Mouse (Mus musculus): ENCODE results near the gene Cnnm2. TPM values are rescaled to one million over a fixed set of nuclear protein-coding genes. Genes with fewer than 3 reads are reported as not detected.
A peak's percentile ranks its signal among the peaks of the same experiment; 100 is the strongest.

Cnnm2 gene
- total and polyA plus RNA-seq, 3 experiments = 4.0 to 10.7 TPM; not detected in 1

DNA sequence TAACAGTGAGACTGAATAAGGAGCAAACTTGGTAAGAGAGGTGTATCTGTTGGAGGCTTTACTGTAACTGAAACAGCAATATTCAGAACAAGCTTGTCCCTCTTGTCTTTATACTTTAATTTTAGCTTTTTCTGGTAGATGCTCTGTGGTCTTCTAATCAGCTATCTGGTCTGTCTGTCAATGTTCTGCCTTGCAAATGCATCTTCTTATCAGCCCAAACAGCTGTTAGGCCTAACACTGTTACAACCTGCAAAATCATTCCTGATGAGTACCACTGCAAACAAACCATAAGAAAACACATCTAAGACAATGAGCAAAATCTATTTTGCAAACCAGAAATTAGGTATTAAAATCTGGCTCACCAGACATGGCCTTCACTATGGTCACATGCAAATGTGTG, 144.0 kb downstream of the Cnnm2 start (continued):
- TF ChIP-seq NELFE (IDR thresholded peaks at IDR 0.05; ENCODE audit: low read depth, low read length) = no peak

DNA sequence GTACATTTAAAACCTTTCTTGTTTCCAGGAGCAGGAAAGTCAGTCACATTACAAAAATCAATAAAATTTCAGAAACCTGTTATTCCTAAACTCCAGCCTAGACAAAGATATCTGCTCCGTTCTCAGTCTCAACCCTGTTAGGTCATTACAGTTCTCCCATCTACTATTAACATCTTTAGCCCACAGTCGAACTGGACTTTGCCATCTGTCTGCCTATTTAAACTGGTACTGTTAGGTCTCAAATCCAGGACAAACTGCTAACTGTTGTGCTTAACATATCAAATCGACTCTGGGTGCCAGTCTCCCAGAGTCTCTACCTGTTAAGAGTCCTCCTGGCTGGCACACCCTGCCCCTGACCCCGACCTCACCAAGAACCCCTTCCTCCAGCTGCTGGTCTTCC, 144.6 kb downstream of the Cnnm2 start:
- peak overlapping the region; percentile 5 for H3K9ac ChIP-seq (ENCODE audit: control insufficient read depth, low read depth, low read length, poor library complexity, severe bottlenecking)
- DNase-seq (ENCODE audit: low read depth, low spot score) = no peak
- peaks cover 16 to 63% of the 10 kb centered on the region in 2 experiments for H3K36me3 ChIP-seq (ENCODE audit: control insufficient read depth in 1 of 2, insufficient read depth in 2 of 2, low read length in 2 of 2)
- H3K4me3 ChIP-seq (ENCODE audit: control insufficient read depth in 1 of 2, insufficient read depth in 1 of 2, low read depth in 2 of 2, low read length in 2 of 2) = no peak overlapping the region
- H3K27ac ChIP-seq (ENCODE audit: control insufficient read depth, low read depth, low read length) = peak overlapping the region; percentile 56
- no peak for TF ChIP-seq TCF12 (IDR thresholded peaks at IDR 0.05; ENCODE audit: low read depth, low read length)
- no peak for TF ChIP-seq CHD2 (IDR thresholded peaks at IDR 0.05; ENCODE audit: low read length)
- TF ChIP-seq MXI1 (IDR thresholded peaks at IDR 0.05; ENCODE audit: low read depth, low read length) = no peak
- no peak for TF ChIP-seq RCOR1 (IDR thresholded peaks at IDR 0.05; ENCODE audit: low read depth, low read length)
- no peak for TF ChIP-seq MYB (IDR thresholded peaks at IDR 0.05; ENCODE audit: low read depth, low read length)
- TF ChIP-seq NRF1 (IDR thresholded peaks at IDR 0.05; ENCODE audit: insufficient read depth, low read depth, low read length, poor library complexity, severe bottlenecking) = no peak
- TF ChIP-seq ZKSCAN1 (IDR thresholded peaks at IDR 0.05; ENCODE audit: low read depth, low read length) = no peak
- TF ChIP-seq POLR2A (IDR thresholded peaks at IDR 0.05; ENCODE audit: control insufficient read depth in 1 of 2, insufficient read depth in 1 of 2, low read depth in 1 of 2, low read length in 2 of 2, poor library complexity in 1 of 2) = no peak
- TF ChIP-seq MAFK (IDR thresholded peaks at IDR 0.05; ENCODE audit: borderline replicate concordance, low read depth, low read length) = no peak
- TF ChIP-seq USF1 (IDR thresholded peaks at IDR 0.05; ENCODE audit: low read depth, low read length) = no peak
- no peak for TF ChIP-seq GATA1 (IDR thresholded peaks at IDR 0.05; ENCODE audit: low read depth, low read length)
- no peak for TF ChIP-seq NELFE (IDR thresholded peaks at IDR 0.05; ENCODE audit: low read depth, low read length)
- TF ChIP-seq POLR2AphosphoS5 (IDR thresholded peaks at IDR 0.05; ENCODE audit: borderline replicate concordance, low read depth, low read length) = no peak
- no peak for TF ChIP-seq SIN3A (IDR thresholded peaks at IDR 0.05; ENCODE audit: low read length)
- no peak for TF ChIP-seq ZC3H11A (IDR thresholded peaks at IDR 0.05; ENCODE audit: low read depth, low read length)
- no peaks in the 10 kb centered on the region for H3K9me3 ChIP-seq (replicated peaks; ENCODE audit: insufficient read depth, low read length)
- H3K27me3 ChIP-seq (ENCODE audit: control insufficient read depth in 1 of 2, insufficient read depth in 2 of 2, low read length in 2 of 2) = no peaks in the 10 kb centered on the region
- peaks cover 11% of the 10 kb centered on the region for H3K79me2 ChIP-seq (ENCODE audit: control insufficient read depth, insufficient read depth, low read length, poor library complexity)
- peaks cover 31 to 51% of the 10 kb centered on the region in 2 experiments for H3K4me1 ChIP-seq (ENCODE audit: control insufficient read depth in 1 of 2, insufficient read depth in 2 of 2, low read length in 2 of 2)

DNA sequence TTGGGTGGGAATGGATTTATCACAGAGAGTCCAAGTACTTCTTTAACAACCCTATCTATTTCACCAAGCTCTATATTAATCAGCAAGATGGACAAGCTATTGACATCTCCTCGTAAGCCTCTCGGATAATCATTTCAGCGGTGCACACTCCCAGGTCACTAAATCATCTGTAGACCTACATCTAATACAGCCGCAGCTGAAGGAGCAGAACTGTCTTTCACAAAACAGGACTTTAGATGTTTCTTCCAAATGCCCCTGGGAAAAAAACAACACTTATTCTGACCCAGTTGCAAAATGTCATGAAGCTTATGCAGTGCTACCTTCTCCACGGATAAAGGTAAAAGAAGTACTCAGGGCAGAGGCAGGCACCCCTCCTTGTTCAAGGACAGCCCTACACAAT, 146.8 kb downstream of the Cnnm2 start:
- Histone ChIP-seq H3K36me3 (ENCODE audit: control insufficient read depth in 1 of 2, insufficient read depth in 2 of 2, low read length in 2 of 2) (peaks cover 15 to 65% of the 10 kb centered on the region in 2 experiments), H3K4me1 (ENCODE audit: control insufficient read depth in 1 of 2, insufficient read depth in 2 of 2, low read length in 2 of 2) (peaks cover 35 to 50% of the 10 kb centered on the region in 2 experiments), H3K4me3 (ENCODE audit: control insufficient read depth in 1 of 2, insufficient read depth in 1 of 2, low read depth in 2 of 2, low read length in 2 of 2) (no peak overlapping the region), H3K79me2 (ENCODE audit: control insufficient read depth, insufficient read depth, low read length, poor library complexity) (peaks cover 11% of the 10 kb centered on the region), H3K27ac (ENCODE audit: control insufficient read depth, low read depth, low read length) (no peak overlapping the region), H3K27me3 (ENCODE audit: control insufficient read depth in 1 of 2, insufficient read depth in 2 of 2, low read length in 2 of 2) (no peaks in the 10 kb centered on the region), H3K9ac (ENCODE audit: control insufficient read depth, low read depth, low read length, poor library complexity, severe bottlenecking) (no peak overlapping the region), H3K9me3 (replicated peaks; ENCODE audit: insufficient read depth, low read length) (no peaks in the 10 kb centered on the region)
- TF ChIP-seq MEF2A (IDR thresholded peaks at IDR 0.05; ENCODE audit: extremely low read depth, insufficient replicate concordance, low read depth, low read length, poor library complexity, severe bottlenecking) (no peak), USF1 (IDR thresholded peaks at IDR 0.05; ENCODE audit: low read depth, low read length) (no peak), MAX (IDR thresholded peaks at IDR 0.05; ENCODE audit: low read length) (no peak), MYC (IDR thresholded peaks at IDR 0.05; ENCODE audit: low read depth, low read length) (no peak), ZMIZ1 (IDR thresholded peaks at IDR 0.05; ENCODE audit: low read depth, low read length) (no peak), EP300 (IDR thresholded peaks at IDR 0.05; ENCODE audit: low read depth in 1 of 2, low read length in 2 of 2) (no peak), TAL1 (IDR thresholded peaks at IDR 0.05; ENCODE audit: low read length) (no peak), RCOR1 (IDR thresholded peaks at IDR 0.05; ENCODE audit: low read depth, low read length) (no peak), POLR2AphosphoS5 (IDR thresholded peaks at IDR 0.05; ENCODE audit: borderline replicate concordance, low read depth, low read length) (no peak), ZNF384 (IDR thresholded peaks at IDR 0.05; ENCODE audit: low read depth, low read length) (no peak), MAFK (IDR thresholded peaks at IDR 0.05; ENCODE audit: borderline replicate concordance, low read depth, low read length) (no peak), NRF1 (IDR thresholded peaks at IDR 0.05; ENCODE audit: insufficient read depth, low read depth, low read length, poor library complexity, severe bottlenecking) (no peak), ELF1 (IDR thresholded peaks at IDR 0.05; ENCODE audit: low read depth, low read length) (no peak), JUND (IDR thresholded peaks at IDR 0.05; ENCODE audit: low read depth, low read length) (no peak), GATA1 (IDR thresholded peaks at IDR 0.05; ENCODE audit: low read depth, low read length) (no peak), USF2 (IDR thresholded peaks at IDR 0.05; ENCODE audit: borderline replicate concordance in 1 of 2, insufficient read depth in 1 of 2, low read depth in 1 of 2, low read length in 2 of 2) (no peak)
- no peak for DNase-seq (ENCODE audit: low read depth, low spot score)
